Mouse (Mus musculus) lung, embryonic 14.5 days (tissue): ENCODE measurements around the gene Gal3st3. TPM values are rescaled to one million over a fixed set of nuclear protein-coding genes. Genes with fewer than 3 reads are reported as not detected.

ENCODE experiments used
- ATAC-seq: fragments of 200-750 bp; cut with Nextera tagmentation; 2 replicates; pipeline ENCODE4 v1.8.0; 2017; ENCODE audit warnings: mild to moderate bottlenecking, moderate TSS enrichment, moderate library complexity; ENCODE audit not compliant: insufficient read depth
- DNase-seq: peaks from one replicate; pipeline ENCODE4 v3.0.0-alpha.2; 2015
- H3K27ac ChIP-seq: fragments of 300-500 bp; sonication (generic); 2 replicates; pipeline ENCODE4 v1.5.1; 2014; ENCODE audit warnings: low read depth, mild to moderate bottlenecking, moderate library complexity
- H3K27me3 ChIP-seq: fragments of 300-500 bp; sonication (generic); 2 replicates; pipeline ENCODE4 v1.6.1; 2014; ENCODE audit warnings: low read length, control low read depth; ENCODE audit not compliant: insufficient read depth
- H3K36me3 ChIP-seq: fragments of 300-500 bp; sonication (generic); 2 replicates; pipeline ENCODE4 v1.6.1; 2014; ENCODE audit warnings: control low read depth; ENCODE audit not compliant: insufficient read depth
- H3K4me1 ChIP-seq: fragments of 300-500 bp; sonication (generic); 2 replicates; pipeline ENCODE4 v1.6.1; 2014; ENCODE audit warnings: antibody characterized with exemption, control low read depth; ENCODE audit not compliant: insufficient read depth
- H3K4me2 ChIP-seq: fragments of 300-500 bp; sonication (generic); 2 replicates; pipeline ENCODE4 v1.6.1; 2014; ENCODE audit warnings: mild to moderate bottlenecking
- H3K4me3 ChIP-seq: fragments of 300-500 bp; sonication (generic); 2 replicates; pipeline ENCODE4 v1.5.1; 2014; ENCODE audit warnings: low read depth, low read length
- H3K9ac ChIP-seq: fragments of 300-500 bp; sonication (generic); 2 replicates; pipeline ENCODE4 v1.6.1; 2014
- H3K9me3 ChIP-seq: fragments of 300-500 bp; sonication (generic); 2 replicates; pipeline ENCODE4 v1.6.1; 2016; ENCODE audit warnings: low read depth, low read length, control low read depth
- CTCF ChIP-seq: IDR thresholded peaks from 2 replicates; pipeline ENCODE4 v1.5.1; 2016; ENCODE audit warnings: antibody characterized with exemption, low read depth
- WGBS: fragments of 180-500 bp; shearing (Covaris S2); extraction: QIAGEN DNeasy Blood & Tissue Kit; methylation state at CpG from one replicate; pipeline ENCODE4 v1.1.7; 2014; 5-methylcytosine and 5-hydroxymethylcytosine counted together
- polyA plus RNA-seq: library from polyadenylated mRNA; unstranded; fragments of >200 nt; fragmentation: Nextera tagmentation; extraction: Ambion mirVana; gene quantifications from 2 replicates; pipeline ENCODE4 v1.2.1, GENCODE M21; 2014

Gal3st3 gene
- polyA plus RNA-seq, 1 experiment from 2014 or later = 2.2 TPM

DNA sequence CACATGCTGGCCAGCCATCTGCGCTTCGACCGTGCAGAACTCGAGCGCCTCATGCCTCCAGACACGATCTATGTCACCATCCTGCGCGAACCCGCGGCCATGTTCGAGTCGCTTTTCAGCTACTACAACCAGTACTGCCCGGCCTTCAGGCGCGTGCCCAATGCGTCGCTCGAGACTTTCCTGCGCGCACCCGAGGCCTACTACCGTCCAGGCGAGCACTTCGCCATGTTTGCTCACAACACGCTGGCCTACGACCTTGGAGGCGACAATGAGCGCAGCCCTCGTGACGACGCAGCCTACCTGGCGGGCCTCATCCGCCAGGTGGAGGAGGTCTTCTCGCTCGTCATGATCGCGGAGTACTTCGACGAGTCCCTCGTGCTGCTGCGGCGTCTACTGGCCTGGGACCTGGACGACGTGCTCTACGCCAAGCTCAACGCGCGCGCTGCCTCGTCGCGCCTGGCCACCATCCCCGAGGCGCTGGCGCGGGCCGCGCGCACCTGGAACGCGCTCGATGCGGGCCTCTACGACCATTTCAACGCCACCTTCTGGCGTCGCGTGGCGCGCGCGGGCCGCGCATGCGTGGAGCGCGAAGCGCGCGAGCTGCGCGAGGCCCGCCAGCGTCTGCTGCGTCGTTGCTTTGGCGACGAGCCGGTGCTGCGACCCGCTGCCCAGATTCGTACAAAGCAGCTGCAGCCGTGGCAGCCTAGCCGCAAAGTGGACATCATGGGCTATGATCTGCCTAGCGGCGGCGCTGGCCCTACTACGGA is 9.0 kb downstream of the Gal3st3 start:
- 35% methylated on average over 98 of the region's 98 CpGs for whole genome bisulfite sequencing
- ATAC-seq (0 out of 2 replicates have a peak, but pooled peaks have one; percentile 8), DNase-seq (peak; percentile 69)
- H3K36me3 ChIP-seq = no peaks in the 10 kb centered on the region
- H3K27ac ChIP-seq = no peak overlapping the region
- no peaks in the 10 kb centered on the region for H3K4me1 ChIP-seq
- H3K4me3 ChIP-seq = peak overlapping the region; percentile 29
- H3K9ac ChIP-seq = 0 out of 2 replicates have a peak overlapping the region, but pooled peaks have one; percentile 15
- peak overlapping the region; percentile 56 for H3K4me2 ChIP-seq
- H3K27me3 ChIP-seq = peaks cover 5% of the 10 kb centered on the region; the same call in 1 of the 2 replicates
- no peak for TF ChIP-seq CTCF
- peaks cover 4% of the 10 kb centered on the region; the same call in 1 of the 2 replicates for H3K9me3 ChIP-seq

DNA sequence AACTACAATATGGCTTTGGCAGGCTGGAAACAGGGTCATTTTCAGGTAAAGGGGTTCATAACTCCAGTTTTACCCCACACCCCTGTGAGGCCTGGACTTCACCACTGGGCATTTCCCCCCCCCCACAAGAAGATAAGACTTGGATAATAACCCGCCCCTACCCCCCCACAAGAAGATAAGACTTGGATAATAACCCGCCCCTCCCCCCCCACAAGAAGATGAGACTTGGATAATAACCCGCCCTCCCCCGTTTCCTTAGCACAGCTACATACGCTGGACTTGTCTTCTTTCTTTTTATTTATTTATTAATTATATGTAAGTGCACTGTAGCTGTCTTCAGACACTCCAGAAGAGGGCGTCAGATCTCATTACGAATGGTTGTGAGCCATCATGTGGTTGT is 10.9 kb downstream of the Gal3st3 start:
- no peak overlapping the region for H3K4me2 ChIP-seq
- no peak overlapping the region for H3K4me3 ChIP-seq
- DNase-seq = no peak
- no peak for TF ChIP-seq CTCF
- no peak for ATAC-seq
- no peak overlapping the region for H3K27ac ChIP-seq
- H3K27me3 ChIP-seq = peaks cover 5% of the 10 kb centered on the region; the same call in 1 of the 2 replicates
- H3K9ac ChIP-seq = no peak overlapping the region
- no peaks in the 10 kb centered on the region for H3K36me3 ChIP-seq
- no peaks in the 10 kb centered on the region for H3K4me1 ChIP-seq
- H3K9me3 ChIP-seq = peaks cover 4% of the 10 kb centered on the region; the same call in 1 of the 2 replicates
- WGBS = 78% methylated on average over 7 of the region's 7 CpGs

- ATAC-seq = no peak
Measured at GRCm38 (mm10) chr19:5313189-5313588, 15.1 kb downstream of the Gal3st3 start.

GRCm38 (mm10) chr19:5323801-5324200 is 25.7 kb downstream of the Gal3st3 start:
- no peak for TF ChIP-seq CTCF
- 59% methylated on average over 17 of the region's 17 CpGs for WGBS
- H3K36me3 ChIP-seq = no peaks in the 10 kb centered on the region
- H3K27me3 ChIP-seq = no peaks in the 10 kb centered on the region
- ATAC-seq (no peak), DNase-seq (no peak)
- H3K9me3 ChIP-seq = no peaks in the 10 kb centered on the region
- no peak overlapping the region for H3K4me2 ChIP-seq
- H3K9ac ChIP-seq = no peak overlapping the region
- no peak overlapping the region for H3K27ac ChIP-seq
- no peak overlapping the region for H3K4me3 ChIP-seq
- H3K4me1 ChIP-seq = no peaks in the 10 kb centered on the region

More at GRCm38 (mm10) chr19:5313189-5313588, 15.1 kb downstream of the Gal3st3 start:
- no peak overlapping the region for H3K27ac ChIP-seq
- no peaks in the 10 kb centered on the region for H3K27me3 ChIP-seq
- H3K36me3 ChIP-seq = no peaks in the 10 kb centered on the region
- WGBS = 84% methylated on average over 8 of the region's 8 CpGs
- no peaks in the 10 kb centered on the region for H3K4me1 ChIP-seq
- DNase-seq = no peak
- H3K9ac ChIP-seq = no peak overlapping the region
- no peaks in the 10 kb centered on the region; the same call in 1 of the 2 replicates for H3K9me3 ChIP-seq
- H3K4me2 ChIP-seq = no peak overlapping the region
- no peak for TF ChIP-seq CTCF
- H3K4me3 ChIP-seq = no peak overlapping the region

- H3K9ac ChIP-seq = no peak overlapping the region
- no peak overlapping the region for H3K27ac ChIP-seq
- DNase-seq (peak; percentile 21), ATAC-seq (no peak)
- 57% methylated on average over 19 of the region's 19 CpGs for WGBS
- H3K4me3 ChIP-seq = no peak overlapping the region
- no peak overlapping the region for H3K4me2 ChIP-seq
- H3K9me3 ChIP-seq = no peaks in the 10 kb centered on the region
- TF ChIP-seq CTCF = no peak
- no peaks in the 10 kb centered on the region for H3K4me1 ChIP-seq
- H3K27me3 ChIP-seq = no peaks in the 10 kb centered on the region
- H3K36me3 ChIP-seq = no peaks in the 10 kb centered on the region
Measured at GRCm38 (mm10) chr19:5327970-5328369, 29.8 kb downstream of the Gal3st3 start.

- ATAC-seq (no peak), DNase-seq (no peak)
- Histone ChIP-seq H3K27ac (no peak overlapping the region), H3K4me2 (no peak overlapping the region), H3K4me3 (no peak overlapping the region), H3K9me3 (no peaks in the 10 kb centered on the region), H3K9ac (no peak overlapping the region), H3K36me3 (no peaks in the 10 kb centered on the region), H3K4me1 (no peaks in the 10 kb centered on the region), H3K27me3 (no peaks in the 10 kb centered on the region)
- no peak for TF ChIP-seq CTCF
- 58% methylated on average over 5 of the region's 5 CpGs for WGBS
Measured at GRCm38 (mm10) chr19:5334741-5335140, 36.6 kb downstream of the Gal3st3 start.

GRCm38 (mm10) chr19:5335441-5335840 is 37.3 kb downstream of the Gal3st3 start, which contains the start of gene Catsper1:
Gene Catsper1 (plus strand): TSS chr19:5335741.
- ATAC-seq = no peak
- H3K9me3 ChIP-seq = no peaks in the 10 kb centered on the region
- no peaks in the 10 kb centered on the region for H3K27me3 ChIP-seq
- H3K36me3 ChIP-seq = no peaks in the 10 kb centered on the region
- DNase-seq = no peak
- H3K27ac ChIP-seq = no peak within 1 kb of the TSS
- H3K4me2 ChIP-seq = no peak within 1 kb of the TSS
- no peak for TF ChIP-seq CTCF
- no peak within 1 kb of the TSS for H3K9ac ChIP-seq
- H3K4me3 ChIP-seq = no peak within 1 kb of the TSS
- 89% methylated on average over 6 of the region's 6 CpGs for WGBS
- no peaks in the 10 kb centered on the region for H3K4me1 ChIP-seq
